Mouse (Mus musculus) testis, adult 2 months (tissue): ENCODE results near the gene Epn2.

Experiments used
- CTCF ChIP-seq: fragments of 200-500 bp; IDR thresholded peaks from 2 replicates; pipeline ENCODE4 v1.5.1; 2012; ENCODE audit warnings: low read depth, mild to moderate bottlenecking, inconsistent platforms, low read length, moderate library complexity; ENCODE audit not compliant: control insufficient read depth, insufficient read depth, insufficient replicate concordance
- POLR2A ChIP-seq: fragments of 200-500 bp; IDR thresholded peaks from 2 replicates; pipeline ENCODE4 v1.6.1; 2012; ENCODE audit warnings: low read depth, mild to moderate bottlenecking, inconsistent platforms, low read length, moderate library complexity; ENCODE audit not compliant: control insufficient read depth

DNA sequence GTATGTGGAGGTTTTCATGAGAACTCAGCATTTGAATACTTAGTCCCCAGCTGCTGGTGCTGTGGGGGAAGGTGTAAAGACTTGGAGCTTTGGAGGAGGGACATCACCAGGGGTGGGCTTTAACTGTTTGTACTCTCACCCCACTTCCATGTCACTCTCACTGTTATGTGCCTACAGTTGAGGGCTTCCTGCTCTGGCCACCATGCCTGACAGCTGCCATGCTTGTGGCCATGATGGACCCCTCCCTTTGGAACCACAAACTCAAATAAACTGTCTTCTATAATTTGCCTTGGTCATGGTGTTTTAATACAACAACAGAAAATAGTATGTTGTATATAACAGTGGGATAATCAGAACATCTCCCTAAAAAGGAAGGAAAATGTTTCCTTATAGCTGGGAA, 108.6 kb downstream of the Epn2 start:
- TF ChIP-seq CTCF (no peak), POLR2A (no peak)
